Mouse (Mus musculus): Measurements from ENCODE around the gene Dock9.

DNA sequence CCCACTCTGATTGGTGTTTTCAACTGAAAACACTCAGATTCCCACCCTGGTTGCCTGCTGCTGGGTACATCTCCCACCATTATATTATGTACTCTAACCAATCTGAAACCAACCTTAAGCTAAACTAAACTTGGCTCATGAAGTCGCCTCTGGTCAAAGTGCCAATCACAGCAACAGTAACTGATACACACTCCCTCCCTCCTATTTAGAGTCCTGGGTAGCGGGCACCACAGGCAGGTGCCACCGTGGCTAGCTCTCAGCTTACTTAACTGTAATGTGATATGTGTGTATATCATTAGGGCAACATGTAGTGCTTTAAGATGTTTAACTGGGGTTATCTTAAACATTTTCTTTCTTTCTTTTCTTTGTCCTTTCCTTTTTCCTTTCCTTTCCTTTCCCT is 177.1 kb downstream of the Dock9 start:
- no peak for TF ChIP-seq CTCF (conservative IDR thresholded peaks at IDR 0.05; ENCODE audit: low read length)
- no peak for TF ChIP-seq NANOG (IDR thresholded peaks at IDR 0.05; ENCODE audit: borderline replicate concordance, low read length)
